Mouse (Mus musculus): ENCODE measurements at regions not wholly inside any gene's neighbourhood (a gene's known extent, or its start where the extent isn't known, plus 50 kb on each side); places are given as distances from the start of the nearest gene placed in this dataset.

- Histone ChIP-seq H3K9ac (no peak overlapping the region), H3K4me2 (replicated peaks) (no peak overlapping the region), H3K36me3 (no peaks in the 10 kb centered on the region), H3K4me1 (replicated peaks) (0 out of 2 replicates have a peak, but pooled peaks cover 6% of the 10 kb centered on the region), H3K27ac (no peak overlapping the region), H3K27me3 (replicated peaks) (no peaks in the 10 kb centered on the region), H3K4me3 (replicated peaks) (no peak overlapping the region), H3K9me3 (no peaks in the 10 kb centered on the region)
- ATAC-seq, result no peak
- WGBS, result 89% methylated on average over 8 of the region's 8 CpGs
Observed at GRCm38 (mm10) chr4:53386309-53386708, 53.9 kb upstream of the Slc44a1 start.

- peak overlapping the region; percentile 44 for H3K4me2 ChIP-seq (replicated peaks)
- H3K27me3 ChIP-seq (replicated peaks), result no peaks in the 10 kb centered on the region
- H3K9ac ChIP-seq, result no peak overlapping the region
- H3K4me1 ChIP-seq (replicated peaks), result 0 out of 2 replicates have a peak, but pooled peaks cover 6% of the 10 kb centered on the region
- no peak overlapping the region for H3K27ac ChIP-seq
- H3K36me3 ChIP-seq, result no peaks in the 10 kb centered on the region
- peak; percentile 92 for ATAC-seq
- WGBS, result 19% methylated on average over 6 of the region's 6 CpGs
- H3K9me3 ChIP-seq, result no peaks in the 10 kb centered on the region
- no peak overlapping the region for H3K4me3 ChIP-seq (replicated peaks)
Observed at GRCm38 (mm10) chr4:53384761-53385160, 55.5 kb upstream of the Slc44a1 start.

- Histone ChIP-seq H3K27ac (no peak overlapping the region), H3K4me1 (replicated peaks) (0 out of 2 replicates have a peak, but pooled peaks cover 6% of the 10 kb centered on the region), H3K9me3 (no peaks in the 10 kb centered on the region), H3K4me3 (replicated peaks) (no peak overlapping the region), H3K4me2 (replicated peaks) (no peak overlapping the region), H3K36me3 (no peaks in the 10 kb centered on the region), H3K27me3 (replicated peaks) (no peaks in the 10 kb centered on the region), H3K9ac (no peak overlapping the region)
- 58% methylated on average over 6 of the region's 6 CpGs for WGBS
- peak; percentile 41 for ATAC-seq
Observed at GRCm38 (mm10) chr4:53384104-53384503, 56.1 kb upstream of the Slc44a1 start.

DNA sequence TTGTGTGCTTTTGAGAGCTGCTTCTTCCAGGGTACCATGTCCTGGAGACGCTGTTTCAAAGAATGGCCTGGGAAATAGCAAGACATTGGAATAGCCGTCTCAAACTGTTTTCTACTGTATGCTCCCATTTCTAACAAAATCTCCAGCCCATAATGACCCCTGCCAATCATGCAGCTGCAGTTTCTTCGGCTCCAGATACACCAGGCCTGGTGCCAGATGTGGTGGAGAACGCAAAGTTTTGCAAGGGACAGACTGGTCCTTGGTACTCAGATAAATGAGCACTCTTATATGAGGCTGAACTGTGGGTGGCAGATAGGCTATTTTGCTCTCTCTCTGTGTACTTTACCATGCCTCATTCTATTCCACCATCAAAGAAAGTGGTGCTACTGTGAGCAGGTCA lies 58.2 kb upstream of the Slc44a1 start:
- 64% methylated on average over 4 of the region's 4 CpGs for WGBS
- ATAC-seq, result no peak

DNA sequence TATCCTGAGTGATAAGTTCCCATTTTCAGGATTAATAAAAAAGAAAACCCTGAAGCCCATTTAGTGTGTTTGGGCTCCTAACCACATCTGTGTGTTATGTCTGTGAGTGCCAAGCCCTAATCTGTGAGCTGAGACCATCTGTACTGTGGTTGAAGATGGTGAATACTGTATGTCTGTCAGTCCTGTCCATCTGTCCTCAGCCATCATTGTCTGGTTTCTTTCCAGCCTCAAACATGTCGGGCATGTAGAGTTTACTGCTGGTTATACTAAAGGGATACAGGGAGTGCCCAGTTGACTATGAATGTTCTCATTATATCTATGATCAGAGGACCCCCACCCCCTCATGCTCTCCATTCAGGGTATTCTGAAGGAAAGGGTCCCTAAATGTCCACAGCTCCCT lies 60.4 kb upstream of the Slc44a1 start:
- Histone ChIP-seq H3K4me3 (replicated peaks) (no peak overlapping the region), H3K9ac (no peak overlapping the region), H3K36me3 (no peaks in the 10 kb centered on the region), H3K27ac (no peak overlapping the region), H3K4me1 (replicated peaks) (0 out of 2 replicates have a peak, but pooled peaks cover 4% of the 10 kb centered on the region), H3K9me3 (no peaks in the 10 kb centered on the region), H3K4me2 (replicated peaks) (no peak overlapping the region), H3K27me3 (replicated peaks) (no peaks in the 10 kb centered on the region)
- 97% methylated on average over 1 of the region's 1 CpGs for WGBS
- ATAC-seq, result no peak

More for the DNA sequence above, 58.2 kb upstream of the Slc44a1 start:
- Histone ChIP-seq H3K36me3 (no peaks in the 10 kb centered on the region), H3K27me3 (replicated peaks) (no peaks in the 10 kb centered on the region), H3K4me1 (replicated peaks) (0 out of 2 replicates have a peak, but pooled peaks cover 6% of the 10 kb centered on the region), H3K9ac (no peak overlapping the region), H3K4me3 (replicated peaks) (no peak overlapping the region), H3K4me2 (replicated peaks) (no peak overlapping the region), H3K27ac (no peak overlapping the region), H3K9me3 (no peaks in the 10 kb centered on the region)

- WGBS, result 74% methylated on average over 4 of the region's 4 CpGs
- Histone ChIP-seq H3K4me1 (replicated peaks) (no peaks in the 10 kb centered on the region), H3K9ac (no peak overlapping the region), H3K27ac (no peak overlapping the region), H3K27me3 (replicated peaks) (no peaks in the 10 kb centered on the region), H3K4me3 (replicated peaks) (no peak overlapping the region), H3K9me3 (no peaks in the 10 kb centered on the region), H3K4me2 (replicated peaks) (no peak overlapping the region), H3K36me3 (no peaks in the 10 kb centered on the region)
- ATAC-seq, result no peak
Observed at GRCm38 (mm10) chr4:53376995-53377394, 63.2 kb upstream of the Slc44a1 start.

DNA sequence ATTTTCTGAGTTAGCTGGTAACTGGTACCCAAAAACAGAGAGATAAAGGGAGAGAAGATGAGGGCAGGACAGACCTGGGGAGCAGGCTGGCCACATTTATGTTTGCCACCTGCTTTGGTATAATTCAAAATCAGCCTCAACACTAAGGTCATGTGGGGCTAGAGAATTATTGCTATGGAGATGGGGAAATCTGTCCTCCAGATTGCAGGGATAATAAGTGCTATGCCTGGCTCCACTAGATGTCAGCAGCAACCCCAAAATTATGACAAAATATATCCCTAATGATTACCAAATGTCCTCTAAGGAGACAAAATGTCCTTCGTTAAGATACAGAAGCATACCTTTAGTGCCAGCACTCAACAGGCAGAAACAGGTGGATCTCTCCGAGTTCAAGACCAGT lies 83.8 kb upstream of the Slc44a1 start:
- Histone ChIP-seq H3K4me2 (replicated peaks) (no peak overlapping the region), H3K27me3 (replicated peaks) (no peaks in the 10 kb centered on the region), H3K36me3 (no peaks in the 10 kb centered on the region), H3K9me3 (no peaks in the 10 kb centered on the region), H3K27ac (no peak overlapping the region), H3K9ac (no peak overlapping the region), H3K4me3 (replicated peaks) (no peak overlapping the region), H3K4me1 (replicated peaks) (no peaks in the 10 kb centered on the region)
- 77% methylated on average over 2 of the region's 2 CpGs for WGBS
- ATAC-seq, result no peak

GRCm38 (mm10) chr4:53354961-53355360 lies 85.3 kb upstream of the Slc44a1 start:
- H3K4me2 ChIP-seq (replicated peaks), result no peak overlapping the region
- no peaks in the 10 kb centered on the region for H3K9me3 ChIP-seq
- H3K9ac ChIP-seq, result no peak overlapping the region
- H3K4me1 ChIP-seq (replicated peaks), result no peaks in the 10 kb centered on the region
- WGBS, result 40% methylated on average over 5 of the region's 5 CpGs
- no peaks in the 10 kb centered on the region for H3K36me3 ChIP-seq
- no peak for ATAC-seq
- H3K4me3 ChIP-seq (replicated peaks), result no peak overlapping the region
- H3K27ac ChIP-seq, result no peak overlapping the region
- H3K27me3 ChIP-seq (replicated peaks), result no peaks in the 10 kb centered on the region

DNA sequence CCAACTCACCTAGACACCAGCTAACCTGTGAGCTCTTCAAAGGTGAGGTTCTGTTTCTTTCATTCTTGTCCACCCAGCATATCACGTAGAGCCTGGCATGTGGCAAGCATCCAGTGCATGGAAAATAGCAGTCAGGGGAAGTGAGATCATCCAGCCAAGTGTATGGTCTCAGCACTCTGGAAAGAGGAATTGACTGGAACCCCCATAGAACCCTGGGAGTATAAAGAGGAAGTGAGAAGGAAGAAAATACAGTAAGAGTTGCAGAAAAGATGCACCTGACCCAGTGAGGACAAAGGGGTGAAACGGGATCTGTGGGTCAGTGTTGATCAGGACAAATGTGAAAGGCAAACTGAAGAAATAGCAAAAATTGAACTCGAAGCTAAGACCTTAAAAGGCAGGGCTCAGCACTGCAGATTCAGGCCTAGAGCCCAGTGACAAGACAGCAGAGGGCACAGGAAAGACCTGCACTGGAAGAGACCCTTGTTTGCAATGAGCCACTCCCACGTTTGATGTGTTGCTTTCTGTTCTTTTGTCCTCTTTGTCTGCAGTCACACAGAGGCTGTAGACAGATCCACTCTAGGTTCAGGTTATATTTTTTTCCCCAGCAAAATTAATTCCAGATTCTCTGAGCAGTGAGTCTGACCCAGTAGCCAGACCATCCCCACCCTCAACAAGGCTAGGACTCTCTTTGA lies 86.7 kb upstream of the Slc44a1 start:
- no peak overlapping the region for H3K4me3 ChIP-seq (replicated peaks)
- H3K27me3 ChIP-seq (replicated peaks), result no peaks in the 10 kb centered on the region
- no peaks in the 10 kb centered on the region for H3K36me3 ChIP-seq
- no peak overlapping the region for H3K9ac ChIP-seq
- no peak overlapping the region for H3K4me2 ChIP-seq (replicated peaks)
- no peaks in the 10 kb centered on the region for H3K4me1 ChIP-seq (replicated peaks)
- ATAC-seq, result no peak
- 62% methylated on average over 4 of the region's 4 CpGs for WGBS
- no peak overlapping the region for H3K27ac ChIP-seq
- H3K9me3 ChIP-seq, result no peaks in the 10 kb centered on the region

- Histone ChIP-seq H3K27me3 (replicated peaks) (no peaks in the 10 kb centered on the region), H3K4me2 (replicated peaks) (no peak overlapping the region), H3K9ac (no peak overlapping the region), H3K4me3 (replicated peaks) (no peak overlapping the region), H3K27ac (no peak overlapping the region), H3K36me3 (no peaks in the 10 kb centered on the region), H3K9me3 (no peaks in the 10 kb centered on the region), H3K4me1 (replicated peaks) (no peaks in the 10 kb centered on the region)
- ATAC-seq, result no peak
- WGBS, result 87% methylated on average over 4 of the region's 4 CpGs
Observed at GRCm38 (mm10) chr4:53351104-53351607, 89.1 kb upstream of the Slc44a1 start.

DNA sequence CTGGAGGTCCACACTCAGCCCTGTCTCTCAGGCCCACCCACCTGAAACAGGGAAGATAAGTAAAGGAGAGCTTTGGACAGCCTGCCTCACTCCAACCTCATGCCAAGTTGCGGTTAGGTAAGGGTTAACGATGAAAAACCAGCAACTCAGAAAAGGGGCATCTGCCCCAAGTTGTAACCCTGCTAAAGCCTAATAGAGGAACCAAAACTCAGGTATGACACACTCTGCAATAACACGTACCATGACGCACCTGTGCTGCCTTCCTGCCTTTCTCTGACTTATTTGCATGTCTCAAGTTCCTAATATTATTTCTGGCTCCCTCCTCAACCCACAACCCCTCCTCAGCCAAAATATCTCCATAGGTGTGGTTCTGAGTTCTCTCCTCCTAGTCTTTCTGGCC lies 94.9 kb upstream of the Slc44a1 start:
- Histone ChIP-seq H3K9ac (no peak overlapping the region), H3K4me2 (replicated peaks) (no peak overlapping the region), H3K27me3 (replicated peaks) (no peaks in the 10 kb centered on the region), H3K4me3 (replicated peaks) (no peak overlapping the region), H3K36me3 (no peaks in the 10 kb centered on the region), H3K27ac (no peak overlapping the region), H3K4me1 (replicated peaks) (no peaks in the 10 kb centered on the region), H3K9me3 (no peaks in the 10 kb centered on the region)
- WGBS, result 87% methylated on average over 4 of the region's 4 CpGs
- no peak for ATAC-seq

DNA sequence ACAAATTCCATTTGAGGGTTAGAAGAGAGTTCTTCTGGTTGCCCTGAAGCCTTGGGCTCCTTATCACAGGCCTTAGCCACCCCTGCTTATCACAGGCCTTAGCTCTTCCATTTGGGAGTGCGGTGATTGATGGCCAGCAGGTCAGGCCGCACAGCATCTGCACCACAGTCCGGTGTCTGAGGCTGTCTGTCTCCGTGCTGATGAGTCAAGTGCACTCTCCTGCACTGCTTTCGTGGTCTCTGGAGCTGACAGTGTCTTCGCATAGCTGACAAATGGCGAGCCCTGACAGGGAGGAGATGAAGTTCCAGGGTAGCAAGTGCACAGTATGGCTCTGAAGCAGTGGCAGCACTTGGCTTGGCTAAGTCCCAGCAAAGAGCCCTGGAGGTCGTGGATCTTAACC lies 95.7 kb upstream of the Slc44a1 start:
- no peak for ATAC-seq
- H3K4me3 ChIP-seq (replicated peaks), result no peak overlapping the region
- no peaks in the 10 kb centered on the region for H3K9me3 ChIP-seq
- H3K27me3 ChIP-seq (replicated peaks), result no peaks in the 10 kb centered on the region
- WGBS, result 51% methylated on average over 8 of the region's 8 CpGs
- no peak overlapping the region for H3K4me2 ChIP-seq (replicated peaks)
- no peak overlapping the region for H3K9ac ChIP-seq
- H3K27ac ChIP-seq, result no peak overlapping the region
- 0 out of 2 replicates have a peak, but pooled peaks cover 2% of the 10 kb centered on the region for H3K4me1 ChIP-seq (replicated peaks)
- no peaks in the 10 kb centered on the region for H3K36me3 ChIP-seq

GRCm38 (mm10) chr4:53341181-53341580 lies 99.0 kb upstream of the Slc44a1 start:
- no peak for ATAC-seq
- 91% methylated on average over 4 of the region's 4 CpGs for WGBS

More at GRCm38 (mm10) chr4:53341181-53341580, 99.0 kb upstream of the Slc44a1 start:
- H3K36me3 ChIP-seq, result no peaks in the 10 kb centered on the region
- H3K4me2 ChIP-seq (replicated peaks), result no peak overlapping the region
- H3K4me3 ChIP-seq (replicated peaks), result no peak overlapping the region
- no peaks in the 10 kb centered on the region for H3K9me3 ChIP-seq
- H3K27me3 ChIP-seq (replicated peaks), result no peaks in the 10 kb centered on the region
- no peak overlapping the region for H3K27ac ChIP-seq
- H3K9ac ChIP-seq, result no peak overlapping the region
- H3K4me1 ChIP-seq (replicated peaks), result 0 out of 2 replicates have a peak, but pooled peaks cover 2% of the 10 kb centered on the region

All from intestine, embryonic 15.5 days (tissue).